Mouse (Mus musculus): ENCODE results near the gene Zfp622. TPM values are rescaled to one million over a fixed set of nuclear protein-coding genes. Genes with fewer than 3 reads are reported as not detected.

The Zfp622 gene
- polyA plus RNA-seq, 1 experiment from 2014 or later: 27.9 TPM

GRCm38 (mm10) chr15:26022636-26023035, 38.5 kb downstream of the Zfp622 start:
- ATAC-seq (replicated peaks; ENCODE audit: low FRiP score): no peak
- Histone ChIP-seq H3K27ac (ENCODE audit: low read depth, low read length) (no peak overlapping the region), H3K27me3 (replicated peaks; ENCODE audit: control insufficient read depth, insufficient read depth, low read length) (no peaks in the 10 kb centered on the region), H3K36me3 (ENCODE audit: control insufficient read depth, insufficient read depth, low read length) (no peaks in the 10 kb centered on the region), H3K4me2 (no peak overlapping the region), H3K4me1 (replicated peaks; ENCODE audit: control insufficient read depth, insufficient read depth, low read length) (no peaks in the 10 kb centered on the region), H3K4me3 (ENCODE audit: low read depth, low read length) (no peak overlapping the region), H3K9me3 (ENCODE audit: control insufficient read depth, low read length) (no peaks in the 10 kb centered on the region), H3K9ac (ENCODE audit: low read depth, low read length) (no peak overlapping the region)
- DNase-seq (ENCODE audit: low spot score): no peak
- 80% methylated on average over 5 of the region's 5 CpGs for WGBS

- Histone ChIP-seq H3K4me3 (ENCODE audit: low read depth, low read length) (no peak overlapping the region), H3K36me3 (ENCODE audit: control insufficient read depth, insufficient read depth, low read length) (no peaks in the 10 kb centered on the region), H3K4me2 (no peak overlapping the region), H3K9ac (ENCODE audit: low read depth, low read length) (no peak overlapping the region), H3K27ac (ENCODE audit: low read depth, low read length) (no peak overlapping the region), H3K27me3 (replicated peaks; ENCODE audit: control insufficient read depth, insufficient read depth, low read length) (no peaks in the 10 kb centered on the region), H3K9me3 (ENCODE audit: control insufficient read depth, low read length) (no peaks in the 10 kb centered on the region), H3K4me1 (replicated peaks; ENCODE audit: control insufficient read depth, insufficient read depth, low read length) (no peaks in the 10 kb centered on the region)
- DNase-seq (ENCODE audit: low spot score): no peak
- WGBS: 51% methylated on average over 3 of the region's 3 CpGs
- no peak for ATAC-seq (replicated peaks; ENCODE audit: low FRiP score)
Observed at GRCm38 (mm10) chr15:26031692-26032091, 47.5 kb downstream of the Zfp622 start.

- H3K4me2 ChIP-seq: no peak overlapping the region
- no peaks in the 10 kb centered on the region for H3K4me1 ChIP-seq (replicated peaks; ENCODE audit: control insufficient read depth, insufficient read depth, low read length)
- ATAC-seq (replicated peaks; ENCODE audit: low FRiP score) (no peak), DNase-seq (ENCODE audit: low spot score) (no peak)
- H3K9ac ChIP-seq (ENCODE audit: low read depth, low read length): no peak overlapping the region
- no peaks in the 10 kb centered on the region for H3K36me3 ChIP-seq (ENCODE audit: control insufficient read depth, insufficient read depth, low read length)
- H3K4me3 ChIP-seq (ENCODE audit: low read depth, low read length): no peak overlapping the region
- WGBS: 53% methylated on average over 1 of the region's 1 CpGs
- H3K27ac ChIP-seq (ENCODE audit: low read depth, low read length): no peak overlapping the region
- no peaks in the 10 kb centered on the region for H3K9me3 ChIP-seq (ENCODE audit: control insufficient read depth, low read length)
- H3K27me3 ChIP-seq (replicated peaks; ENCODE audit: control insufficient read depth, insufficient read depth, low read length): no peaks in the 10 kb centered on the region
Observed at GRCm38 (mm10) chr15:26040567-26040966, 56.4 kb downstream of the Zfp622 start.

- DNase-seq (ENCODE audit: low spot score): no peak
- Histone ChIP-seq H3K4me1 (replicated peaks; ENCODE audit: control insufficient read depth, insufficient read depth, low read length) (no peaks in the 10 kb centered on the region), H3K4me2 (no peak overlapping the region), H3K27me3 (replicated peaks; ENCODE audit: control insufficient read depth, insufficient read depth, low read length) (no peaks in the 10 kb centered on the region), H3K27ac (ENCODE audit: low read depth, low read length) (no peak overlapping the region), H3K4me3 (ENCODE audit: low read depth, low read length) (no peak overlapping the region), H3K9ac (ENCODE audit: low read depth, low read length) (no peak overlapping the region), H3K9me3 (ENCODE audit: control insufficient read depth, low read length) (no peaks in the 10 kb centered on the region), H3K36me3 (ENCODE audit: control insufficient read depth, insufficient read depth, low read length) (no peaks in the 10 kb centered on the region)
- no peak for ATAC-seq (replicated peaks; ENCODE audit: low FRiP score)
- 66% methylated on average over 2 of the region's 2 CpGs for WGBS
Observed at GRCm38 (mm10) chr15:26041196-26041947, 57.2 kb downstream of the Zfp622 start.

Small RNAs within 50 kb of the gene (microRNA-seq; reads per million reads assigned to microRNA genes)
- not detected for gene Mir7212 (ENCODE audit: borderline number of aligned reads)

Other genes starting within 250 kb of the Zfp622 start
- 1.2 and 1.3 TPM in 2 replicates for gene Retreg1, start 141.2 kb upstream of the Zfp622 start, polyA plus RNA-seq (2014; fragmentation: Nextera tagmentation; extraction: Ambion mirVana)

All from liver, embryonic 11.5 days (tissue).